Mouse (Mus musculus): ENCODE measurements around the gene Pram1. TPM values are rescaled to one million over a fixed set of nuclear protein-coding genes. Genes with fewer than 3 reads are reported as not detected.
"Not testable (repeated sequence)": the region's sequence is repeated elsewhere in the genome, so short reads cannot be mapped to it uniquely, and the experiment has no call there.

Gene Pram1
- 0.21 and 0.36 TPM in 2 replicates for polyA plus RNA-seq (2014; fragmentation: Nextera tagmentation; extraction: Ambion mirVana)

DNA sequence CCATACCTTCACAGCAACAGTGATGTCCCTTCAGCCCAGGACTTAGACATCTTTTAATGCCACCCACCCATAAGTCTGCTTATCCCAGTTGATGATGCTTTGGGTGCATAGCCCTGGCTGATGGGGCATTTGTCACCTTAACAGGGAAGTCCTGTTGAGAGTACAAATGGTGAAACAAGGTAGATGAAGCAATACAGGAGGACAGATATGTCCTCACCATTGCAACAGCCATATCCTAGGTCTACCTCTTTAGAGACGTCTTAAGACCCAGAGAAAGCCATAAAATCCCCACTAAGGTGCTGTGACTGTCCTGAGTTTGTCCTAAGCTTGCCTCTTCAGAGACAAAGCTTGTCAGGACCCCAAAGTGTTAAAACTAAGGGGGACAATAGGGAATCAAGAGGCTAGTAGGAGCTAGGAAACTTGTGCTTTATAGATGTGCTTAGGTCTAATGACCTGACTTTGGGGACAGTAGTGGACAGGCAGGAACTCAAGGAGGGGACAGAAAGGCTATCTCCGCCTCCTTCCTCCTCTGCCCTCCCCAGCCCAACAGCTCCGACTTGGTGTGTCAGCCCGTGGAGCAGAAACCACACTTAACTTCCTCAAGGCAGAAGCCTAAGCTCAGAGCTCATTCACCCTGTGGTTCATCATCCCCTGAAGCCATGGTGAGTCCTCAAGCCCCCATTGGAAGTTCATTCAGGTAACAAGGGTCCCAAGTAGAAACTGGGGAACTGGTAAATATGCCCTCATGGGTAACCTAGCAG, at the start of gene Pram1:
Gene Pram1 (plus strand): TSS at position 541 of the 761 bp plus-strand sequence.
- H3K27ac ChIP-seq (ENCODE audit: low read depth, low read length): no peak within 1 kb of the TSS
- no peak for ATAC-seq
- H3K4me3 ChIP-seq (ENCODE audit: low read depth, low read length): no peak within 1 kb of the TSS
- peaks cover 26% of the 10 kb centered on the region for H3K36me3 ChIP-seq (ENCODE audit: control insufficient read depth, insufficient read depth, low read length)
- H3K4me2 ChIP-seq (ENCODE audit: low read length): no peak within 1 kb of the TSS
- WGBS: 92% methylated on average over 4 of the region's 4 CpGs
- no peaks in the 10 kb centered on the region for H3K9me3 ChIP-seq (replicated peaks; ENCODE audit: control insufficient read depth, low read length)
- no peak for DNase-seq (ENCODE audit: low spot score)
- H3K9ac ChIP-seq (ENCODE audit: low read length): no peak within 1 kb of the TSS
- no peaks in the 10 kb centered on the region for H3K27me3 ChIP-seq (replicated peaks; ENCODE audit: control insufficient read depth, insufficient read depth, low read length)
- H3K4me1 ChIP-seq (ENCODE audit: control insufficient read depth, insufficient read depth, low read length): no peaks in the 10 kb centered on the region

DNA sequence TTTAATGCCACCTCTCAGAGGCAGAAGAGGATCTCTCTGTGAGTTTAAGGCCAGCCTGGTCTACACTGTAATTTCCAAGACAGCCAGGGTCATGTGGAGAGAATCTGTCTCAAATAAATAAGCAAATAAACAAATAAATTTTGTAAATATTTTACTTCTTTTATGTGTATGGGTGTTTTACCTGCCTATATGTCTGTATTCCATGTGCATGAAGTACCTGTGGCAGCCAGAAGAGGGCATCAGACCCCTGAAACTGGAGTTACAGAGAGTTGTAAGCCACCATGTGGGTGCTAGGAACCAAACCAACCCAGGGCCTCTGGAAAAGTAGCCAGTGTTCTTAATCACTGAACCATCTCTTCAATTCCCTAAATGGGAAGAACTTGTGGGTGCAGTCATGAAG, 40.6 kb upstream of the Pram1 start:
- no peak for DNase-seq (ENCODE audit: low spot score)
- H3K27ac ChIP-seq (ENCODE audit: low read depth, low read length): no peak overlapping the region
- H3K27me3 ChIP-seq (replicated peaks; ENCODE audit: control insufficient read depth, insufficient read depth, low read length): no peaks in the 10 kb centered on the region
- H3K4me1 ChIP-seq (ENCODE audit: control insufficient read depth, insufficient read depth, low read length): no peaks in the 10 kb centered on the region
- ATAC-seq: no peak
- no peak overlapping the region for H3K4me2 ChIP-seq (ENCODE audit: low read length)
- H3K9me3 ChIP-seq (replicated peaks; ENCODE audit: control insufficient read depth, low read length): no peaks in the 10 kb centered on the region
- H3K9ac ChIP-seq (ENCODE audit: low read length): no peak overlapping the region
- no peak overlapping the region for H3K4me3 ChIP-seq (ENCODE audit: low read depth, low read length)
- no peaks in the 10 kb centered on the region for H3K36me3 ChIP-seq (ENCODE audit: control insufficient read depth, insufficient read depth, low read length)

DNA sequence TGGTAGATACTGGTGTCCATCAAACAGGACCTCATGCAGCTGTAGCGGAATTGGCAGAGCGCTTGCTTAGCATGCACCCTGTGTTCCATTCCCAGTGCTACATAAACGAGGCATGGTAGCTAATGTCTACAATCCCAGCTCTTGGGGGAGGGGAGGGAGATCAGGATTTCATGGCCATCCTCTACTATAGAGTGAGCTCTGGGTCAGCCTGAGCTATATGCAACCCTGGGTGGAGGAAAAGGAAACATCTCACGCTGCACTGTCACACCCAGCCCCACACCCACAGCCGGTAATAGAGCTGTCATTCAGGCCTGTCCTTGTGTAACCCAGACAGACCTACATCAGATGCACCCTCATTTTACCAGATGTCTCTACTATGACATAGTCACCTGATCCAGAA, 39.4 kb upstream of the Pram1 start:
- Histone ChIP-seq H3K36me3 (ENCODE audit: control insufficient read depth, insufficient read depth, low read length) (no peaks in the 10 kb centered on the region), H3K4me2 (ENCODE audit: low read length) (no peak overlapping the region), H3K27ac (ENCODE audit: low read depth, low read length) (no peak overlapping the region), H3K27me3 (replicated peaks; ENCODE audit: control insufficient read depth, insufficient read depth, low read length) (no peaks in the 10 kb centered on the region), H3K9ac (ENCODE audit: low read length) (no peak overlapping the region), H3K4me3 (ENCODE audit: low read depth, low read length) (no peak overlapping the region), H3K4me1 (ENCODE audit: control insufficient read depth, insufficient read depth, low read length) (no peaks in the 10 kb centered on the region), H3K9me3 (replicated peaks; ENCODE audit: control insufficient read depth, low read length) (no peaks in the 10 kb centered on the region)
- DNase-seq (ENCODE audit: low spot score) (no peak), ATAC-seq (no peak)
- WGBS: 89% methylated on average over 5 of the region's 5 CpGs

DNA sequence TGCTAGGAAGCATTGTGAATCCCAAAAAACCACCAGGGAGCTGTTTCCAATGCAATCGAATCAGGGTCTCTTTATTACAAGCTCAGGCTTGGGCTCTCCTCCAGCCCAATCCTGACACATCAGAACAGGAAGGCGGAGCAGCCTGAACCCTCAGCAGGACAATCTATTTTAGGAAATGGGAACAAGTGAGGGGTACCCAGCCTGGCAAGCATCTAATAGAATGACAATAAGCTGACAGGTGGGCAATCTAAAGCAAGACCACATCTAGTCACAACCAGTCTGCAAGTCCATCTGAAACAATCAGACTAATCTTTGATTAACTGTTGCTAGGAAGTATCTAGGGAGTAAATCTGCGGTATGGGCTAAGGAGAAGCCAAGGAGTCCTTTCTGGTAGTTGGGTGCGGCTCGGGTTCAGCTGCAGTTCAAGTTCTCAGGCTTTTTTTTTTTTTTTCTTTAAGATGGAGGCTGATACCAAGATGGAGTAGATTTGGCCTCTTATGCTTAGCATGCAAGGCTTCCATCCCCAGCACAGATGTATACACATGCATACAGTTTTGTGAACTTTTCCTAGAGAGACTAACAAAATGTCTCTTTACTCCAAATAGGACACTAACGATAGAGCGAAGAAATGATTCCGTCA, 37.9 kb upstream of the Pram1 start:
- H3K4me1 ChIP-seq (ENCODE audit: control insufficient read depth, insufficient read depth, low read length): no peaks in the 10 kb centered on the region
- H3K4me2 ChIP-seq (ENCODE audit: low read length): no peak overlapping the region
- no peak for ATAC-seq
- no peaks in the 10 kb centered on the region for H3K27me3 ChIP-seq (replicated peaks; ENCODE audit: control insufficient read depth, insufficient read depth, low read length)
- H3K27ac ChIP-seq (ENCODE audit: low read depth, low read length): no peak overlapping the region
- DNase-seq (ENCODE audit: low spot score): no peak
- no peak overlapping the region for H3K9ac ChIP-seq (ENCODE audit: low read length)
- no peaks in the 10 kb centered on the region for H3K9me3 ChIP-seq (replicated peaks; ENCODE audit: control insufficient read depth, low read length)
- no peak overlapping the region for H3K4me3 ChIP-seq (ENCODE audit: low read depth, low read length)
- 88% methylated on average over 8 of the region's 8 CpGs for WGBS
- no peaks in the 10 kb centered on the region for H3K36me3 ChIP-seq (ENCODE audit: control insufficient read depth, insufficient read depth, low read length)

DNA sequence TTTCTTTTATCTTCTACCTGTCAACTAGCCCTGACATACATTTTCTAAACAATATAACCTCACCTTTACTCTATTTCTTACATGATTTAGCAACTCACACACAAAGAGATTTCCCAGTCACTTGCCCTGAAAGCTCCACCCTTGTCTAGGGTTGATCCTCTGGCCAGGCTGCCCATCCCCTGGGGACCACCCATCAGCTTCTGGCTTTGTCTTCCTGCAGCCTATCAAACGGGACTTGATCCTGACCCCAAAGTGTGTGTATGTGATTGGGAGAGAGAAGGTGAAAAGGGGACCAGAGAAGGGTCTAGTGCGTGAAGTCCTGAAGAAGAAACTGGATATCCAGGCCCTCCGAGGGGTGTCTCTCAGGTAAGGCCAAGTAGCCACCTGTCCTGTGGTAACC, 37.0 kb upstream of the Pram1 start:
- H3K4me3 ChIP-seq (ENCODE audit: low read depth, low read length): no peak overlapping the region
- no peak overlapping the region for H3K9ac ChIP-seq (ENCODE audit: low read length)
- H3K27ac ChIP-seq (ENCODE audit: low read depth, low read length): no peak overlapping the region
- no peaks in the 10 kb centered on the region for H3K36me3 ChIP-seq (ENCODE audit: control insufficient read depth, insufficient read depth, low read length)
- H3K4me1 ChIP-seq (ENCODE audit: control insufficient read depth, insufficient read depth, low read length): no peaks in the 10 kb centered on the region
- H3K27me3 ChIP-seq (replicated peaks; ENCODE audit: control insufficient read depth, insufficient read depth, low read length): no peaks in the 10 kb centered on the region
- no peak for ATAC-seq
- H3K4me2 ChIP-seq (ENCODE audit: low read length): no peak overlapping the region
- DNase-seq (ENCODE audit: low spot score): no peak
- H3K9me3 ChIP-seq (replicated peaks; ENCODE audit: control insufficient read depth, low read length): no peaks in the 10 kb centered on the region
- WGBS: 78% methylated on average over 3 of the region's 3 CpGs

DNA sequence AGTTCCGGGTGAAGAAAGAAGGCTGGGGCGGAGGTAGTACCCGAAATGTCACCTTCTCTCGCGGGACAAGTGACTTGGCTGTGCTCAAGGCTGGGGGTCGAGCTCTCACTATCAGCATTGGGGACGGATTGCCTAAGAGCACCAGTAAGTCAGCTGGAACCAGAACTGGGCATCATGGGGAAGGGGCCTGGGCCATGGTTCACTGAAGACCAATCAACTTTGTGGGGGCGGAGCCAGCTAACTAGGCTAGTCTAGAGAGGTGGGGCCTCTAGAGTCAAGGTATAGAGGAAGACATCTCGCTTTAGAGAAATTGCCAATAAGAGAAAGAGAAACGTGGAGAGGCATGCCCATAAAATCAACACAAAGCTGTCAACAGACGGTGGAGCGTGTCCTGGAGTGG, 35.9 kb upstream of the Pram1 start:
- H3K4me3 ChIP-seq (ENCODE audit: low read depth, low read length): no peak overlapping the region
- no peaks in the 10 kb centered on the region for H3K9me3 ChIP-seq (replicated peaks; ENCODE audit: control insufficient read depth, low read length)
- no peak overlapping the region for H3K27ac ChIP-seq (ENCODE audit: low read depth, low read length)
- WGBS: 91% methylated on average over 12 of the region's 12 CpGs
- H3K36me3 ChIP-seq (ENCODE audit: control insufficient read depth, insufficient read depth, low read length): no peaks in the 10 kb centered on the region
- H3K27me3 ChIP-seq (replicated peaks; ENCODE audit: control insufficient read depth, insufficient read depth, low read length): no peaks in the 10 kb centered on the region
- DNase-seq (ENCODE audit: low spot score) (no peak), ATAC-seq (no peak)
- no peaks in the 10 kb centered on the region for H3K4me1 ChIP-seq (ENCODE audit: control insufficient read depth, insufficient read depth, low read length)
- H3K9ac ChIP-seq (ENCODE audit: low read length): no peak overlapping the region
- H3K4me2 ChIP-seq (ENCODE audit: low read length): no peak overlapping the region

DNA sequence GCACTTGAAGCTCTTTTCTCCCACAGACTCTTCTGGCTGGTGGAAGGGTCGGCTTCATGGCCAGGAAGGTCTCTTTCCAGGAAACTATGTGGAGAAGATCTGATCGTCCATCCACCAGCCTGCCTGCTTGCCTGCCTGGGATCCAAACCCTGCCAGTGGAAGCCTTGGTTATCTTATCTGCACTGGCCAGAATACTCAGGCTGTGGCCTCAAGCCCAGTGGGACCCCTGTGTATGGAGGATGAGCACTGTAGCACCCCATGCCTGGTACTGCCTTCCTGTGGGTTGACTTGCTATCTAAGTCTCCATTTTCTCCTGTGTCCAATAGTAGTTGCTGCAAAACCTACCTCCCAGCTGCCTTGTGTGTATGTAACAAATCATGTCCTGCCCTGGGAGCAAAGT, 30.6 kb upstream of the Pram1 start:
- Histone ChIP-seq H3K36me3 (ENCODE audit: control insufficient read depth, insufficient read depth, low read length) (no peaks in the 10 kb centered on the region), H3K27me3 (replicated peaks; ENCODE audit: control insufficient read depth, insufficient read depth, low read length) (no peaks in the 10 kb centered on the region), H3K27ac (ENCODE audit: low read depth, low read length) (no peak overlapping the region), H3K9me3 (replicated peaks; ENCODE audit: control insufficient read depth, low read length) (no peaks in the 10 kb centered on the region), H3K4me1 (ENCODE audit: control insufficient read depth, insufficient read depth, low read length) (no peaks in the 10 kb centered on the region), H3K9ac (ENCODE audit: low read length) (no peak overlapping the region), H3K4me2 (ENCODE audit: low read length) (no peak overlapping the region), H3K4me3 (ENCODE audit: low read depth, low read length) (no peak overlapping the region)
- ATAC-seq (no peak), DNase-seq (ENCODE audit: low spot score) (no peak)
- WGBS: 87% methylated on average over 2 of the region's 2 CpGs

DNA sequence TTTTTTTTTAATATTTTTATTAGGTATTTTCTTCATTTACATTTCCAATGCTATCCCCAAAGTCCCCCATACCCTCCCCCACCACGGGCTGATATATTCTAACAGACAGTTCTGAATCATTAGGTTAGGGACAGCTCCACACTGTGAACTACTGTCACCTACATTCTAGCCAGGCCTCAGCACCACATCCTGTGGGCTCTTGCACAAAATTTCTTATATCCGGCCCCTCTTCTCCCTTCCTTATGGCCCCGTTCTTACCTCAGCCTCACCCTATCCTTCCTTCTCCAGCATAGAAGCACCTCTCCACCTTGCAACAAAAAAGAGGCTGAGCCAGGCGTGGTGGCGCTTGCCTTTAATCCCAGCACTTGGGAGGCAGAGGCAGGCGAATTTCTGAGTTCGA, 27.3 kb upstream of the Pram1 start:
- no peak overlapping the region for H3K4me2 ChIP-seq (ENCODE audit: low read length)
- H3K36me3 ChIP-seq (ENCODE audit: control insufficient read depth, insufficient read depth, low read length): no peaks in the 10 kb centered on the region
- ATAC-seq (no peak), DNase-seq (ENCODE audit: low spot score) (no peak)
- no peaks in the 10 kb centered on the region for H3K4me1 ChIP-seq (ENCODE audit: control insufficient read depth, insufficient read depth, low read length)
- H3K9ac ChIP-seq (ENCODE audit: low read length): no peak overlapping the region
- no peaks in the 10 kb centered on the region for H3K9me3 ChIP-seq (replicated peaks; ENCODE audit: control insufficient read depth, low read length)
- H3K27ac ChIP-seq (ENCODE audit: low read depth, low read length): no peak overlapping the region
- H3K27me3 ChIP-seq (replicated peaks; ENCODE audit: control insufficient read depth, insufficient read depth, low read length): no peaks in the 10 kb centered on the region
- WGBS: 88% methylated on average over 7 of the region's 7 CpGs
- no peak overlapping the region for H3K4me3 ChIP-seq (ENCODE audit: low read depth, low read length)

DNA sequence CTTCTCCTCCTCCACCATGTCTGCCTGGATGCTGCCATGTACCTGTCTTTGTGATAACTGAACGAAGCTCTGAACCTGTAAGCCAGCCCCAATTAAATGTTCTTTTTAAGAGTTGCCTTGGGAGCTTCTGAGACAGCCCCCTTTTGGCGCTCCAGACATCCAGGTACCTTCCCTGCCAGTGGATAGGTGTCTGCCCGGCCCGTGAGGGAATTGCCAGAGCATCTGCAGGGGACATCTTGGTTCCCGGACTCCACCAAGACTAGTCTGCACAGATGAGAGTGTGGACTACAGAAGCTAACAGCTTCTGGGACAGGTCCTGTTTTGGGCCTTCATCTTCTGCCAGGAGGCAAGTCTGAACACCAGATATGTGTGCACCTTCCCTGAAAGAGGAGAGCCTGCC, 24.1 kb upstream of the Pram1 start:
- not testable (repeated sequence) for H3K9ac ChIP-seq (ENCODE audit: low read length); H3K27me3 ChIP-seq (replicated peaks; ENCODE audit: control insufficient read depth, insufficient read depth, low read length); H3K4me3 ChIP-seq (ENCODE audit: low read depth, low read length); H3K4me1 ChIP-seq (ENCODE audit: control insufficient read depth, insufficient read depth, low read length); H3K4me2 ChIP-seq (ENCODE audit: low read length); ATAC-seq; H3K9me3 ChIP-seq (replicated peaks; ENCODE audit: control insufficient read depth, low read length); DNase-seq (ENCODE audit: low spot score); H3K36me3 ChIP-seq (ENCODE audit: control insufficient read depth, insufficient read depth, low read length); H3K27ac ChIP-seq (ENCODE audit: low read depth, low read length)
- WGBS: 86% methylated on average over 5 of the region's 5 CpGs

Data from forebrain, embryonic 14.5 days (tissue).